Mouse (Mus musculus) limb, embryonic 11.5 days (tissue): ENCODE data around the gene Cox10. TPM values are rescaled to one million over a fixed set of nuclear protein-coding genes. Genes with fewer than 3 reads are reported as not detected.

Experiments used
- ATAC-seq: fragments of 200-750 bp; cut with Nextera tagmentation; 2 replicates; pipeline ENCODE4 v1.8.0; 2017; ENCODE audit warnings: low read depth; ENCODE audit not compliant: insufficient number of reproducible peaks, low FRiP score, low TSS enrichment
- DNase-seq: peaks from one replicate; pipeline ENCODE4 v3.0.0-alpha.2; 2015; ENCODE audit warnings: low spot score
- H3K27ac ChIP-seq: fragments of 300-500 bp; sonication (generic); replicated peaks from 2 replicates; pipeline ENCODE4 v1.5.1; 2014; ENCODE audit warnings: low read depth, mild to moderate bottlenecking, low read length
- H3K27me3 ChIP-seq: fragments of 300-500 bp; sonication (generic); 2 replicates; pipeline ENCODE4 v1.6.1; 2014; ENCODE audit warnings: mild to moderate bottlenecking, low read length, mixed read lengths; ENCODE audit not compliant: control insufficient read depth, insufficient read depth
- H3K36me3 ChIP-seq: fragments of 300-500 bp; sonication (generic); 2 replicates; pipeline ENCODE4 v1.6.1; 2014; ENCODE audit warnings: mild to moderate bottlenecking, low read length, moderate library complexity, mixed read lengths; ENCODE audit not compliant: control insufficient read depth, insufficient read depth
- H3K4me1 ChIP-seq: fragments of 300-500 bp; sonication (generic); 2 replicates; pipeline ENCODE4 v1.6.1; 2014; ENCODE audit warnings: low read length, mixed read lengths; ENCODE audit not compliant: control insufficient read depth, insufficient read depth
- H3K4me2 ChIP-seq: fragments of 300-500 bp; sonication (generic); 2 replicates; pipeline ENCODE4 v1.6.1; 2014; ENCODE audit warnings: low read depth, mild to moderate bottlenecking, moderate library complexity; ENCODE audit not compliant: severe bottlenecking
- H3K4me3 ChIP-seq: fragments of 300-500 bp; sonication (generic); 2 replicates; pipeline ENCODE4 v1.5.1; 2014; ENCODE audit warnings: low read depth, low read length
- H3K9ac ChIP-seq: fragments of 300-500 bp; sonication (generic); 2 replicates; pipeline ENCODE4 v1.6.1; 2014; ENCODE audit warnings: mild to moderate bottlenecking, low read length
- H3K9me3 ChIP-seq: fragments of 300-500 bp; sonication (generic); 2 replicates; pipeline ENCODE4 v1.6.1; 2016; ENCODE audit warnings: low read length; ENCODE audit not compliant: control insufficient read depth
- WGBS: fragments of 180-500 bp; shearing (Covaris S2); extraction: QIAGEN DNeasy Blood & Tissue Kit; methylation state at CpG from one replicate; pipeline ENCODE4 v1.1.7; 2014; 5-methylcytosine and 5-hydroxymethylcytosine counted together
- polyA plus RNA-seq: library from polyadenylated mRNA; unstranded; fragments of >200 nt; fragmentation: Nextera tagmentation; extraction: Ambion mirVana; gene quantifications from 2 replicates; pipeline ENCODE4 v1.2.1, GENCODE M21; 2014

Cox10 gene
- polyA plus RNA-seq, 1 experiment from 2014 or later: 30.7 TPM

- no peak for ATAC-seq
- H3K27me3 ChIP-seq: peaks cover 14% of the 10 kb centered on the region
- no peaks in the 10 kb centered on the region for H3K9me3 ChIP-seq
- no peaks in the 10 kb centered on the region for H3K36me3 ChIP-seq
- H3K4me2 ChIP-seq: peak overlapping the region; percentile 82
- peak; percentile 56 for DNase-seq
- H3K9ac ChIP-seq: peak overlapping the region; percentile 89
- peak overlapping the region; percentile 22; the same call in 1 of the 2 replicates for H3K27ac ChIP-seq
- H3K4me1 ChIP-seq: peaks cover 36% of the 10 kb centered on the region
- under 1% methylated on average over 52 of the region's 52 CpGs for WGBS
- H3K4me3 ChIP-seq: peak overlapping the region; percentile 79
These were observed 159.8 kb downstream of the Cox10 start for GRCm38 (mm10) chr11:63919211-63920098.

GRCm38 (mm10) chr11:63918321-63919105, 160.8 kb downstream of the Cox10 start:
- peaks cover 8% of the 10 kb centered on the region for H3K27me3 ChIP-seq
- WGBS: 4% methylated on average over 17 of the region's 17 CpGs
- H3K36me3 ChIP-seq: no peaks in the 10 kb centered on the region
- no peaks in the 10 kb centered on the region for H3K9me3 ChIP-seq
- H3K4me1 ChIP-seq: peaks cover 40% of the 10 kb centered on the region
- ATAC-seq (no peak), DNase-seq (no peak)
- H3K4me2 ChIP-seq: peak overlapping the region; percentile 82
- 0 out of 2 replicates have a peak overlapping the region, but pooled peaks have one; percentile 36 for H3K27ac ChIP-seq
- H3K9ac ChIP-seq: peak overlapping the region; percentile 89
- H3K4me3 ChIP-seq: peak overlapping the region; percentile 79

- no peaks in the 10 kb centered on the region for H3K9me3 ChIP-seq
- peak overlapping the region; percentile 82 for H3K4me2 ChIP-seq
- no peak for DNase-seq
- no peaks in the 10 kb centered on the region for H3K36me3 ChIP-seq
- peaks cover 36% of the 10 kb centered on the region for H3K4me1 ChIP-seq
- H3K4me3 ChIP-seq: peak overlapping the region; percentile 79
- ATAC-seq: no peak
- H3K9ac ChIP-seq: 0 out of 2 replicates have a peak overlapping the region, but pooled peaks have one; percentile 17
- peaks cover 4% of the 10 kb centered on the region for H3K27me3 ChIP-seq
- no peak overlapping the region for H3K27ac ChIP-seq
- 3% methylated on average over 6 of the region's 6 CpGs for WGBS
These were observed 161.7 kb downstream of the Cox10 start for GRCm38 (mm10) chr11:63917561-63917960.

- ATAC-seq (peak; percentile 85; the same call in 1 of the 2 replicates), DNase-seq (peak; percentile 78)
- Histone ChIP-seq H3K9me3 (no peaks in the 10 kb centered on the region), H3K27ac (no peak overlapping the region), H3K9ac (no peak overlapping the region), H3K27me3 (no peaks in the 10 kb centered on the region; the same call in 1 of the 2 replicates), H3K36me3 (no peaks in the 10 kb centered on the region), H3K4me1 (peaks cover 50% of the 10 kb centered on the region), H3K4me2 (peak overlapping the region; percentile 64), H3K4me3 (peak overlapping the region; percentile 22)
- WGBS: 5% methylated on average over 20 of the region's 20 CpGs
These were observed 164.9 kb downstream of the Cox10 start for GRCm38 (mm10) chr11:63914388-63914787.

- DNase-seq (no peak), ATAC-seq (no peak)
- H3K4me2 ChIP-seq: peak overlapping the region; percentile 64
- no peaks in the 10 kb centered on the region for H3K27me3 ChIP-seq
- no peaks in the 10 kb centered on the region for H3K9me3 ChIP-seq
- peaks cover 47% of the 10 kb centered on the region for H3K4me1 ChIP-seq
- H3K27ac ChIP-seq: no peak overlapping the region
- 35% methylated on average over 4 of the region's 4 CpGs for WGBS
- H3K36me3 ChIP-seq: no peaks in the 10 kb centered on the region
- H3K9ac ChIP-seq: no peak overlapping the region
- peak overlapping the region; percentile 22 for H3K4me3 ChIP-seq
These were observed 165.3 kb downstream of the Cox10 start for GRCm38 (mm10) chr11:63913936-63914335.

Other genes with a start within 250 kb of the Cox10 start
- 27.1 and 30.4 TPM in 2 replicates for gene Hs3st3b1, start 157.2 kb downstream of the Cox10 start, polyA plus RNA-seq